Mouse (Mus musculus): ENCODE measurements around the gene Cmtm8. TPM values are rescaled to one million over a fixed set of nuclear protein-coding genes. Genes with fewer than 3 reads are reported as not detected.

Cmtm8 gene
- polyA plus RNA-seq, 1 experiment from 2014 or later, result 14.9 TPM

DNA sequence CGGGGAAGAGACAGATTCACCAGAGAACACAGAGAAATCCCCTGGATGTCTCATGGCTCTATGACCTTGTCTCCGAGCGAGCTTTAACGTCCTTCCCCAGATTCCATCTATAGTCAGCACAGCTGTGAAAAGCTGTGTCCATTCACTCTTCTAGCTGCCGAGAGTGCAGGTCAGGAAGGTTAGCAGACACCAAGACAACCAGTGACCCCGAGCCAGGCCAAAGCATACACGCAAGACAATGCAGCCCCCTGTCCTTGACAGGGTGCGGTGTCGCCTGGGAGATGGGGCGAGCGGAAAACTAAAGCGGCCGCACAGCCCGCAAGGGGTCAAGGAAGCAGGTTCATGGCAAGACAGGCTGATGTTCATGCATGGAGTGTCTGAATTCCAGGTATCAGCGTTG lies 42.7 kb downstream of the Cmtm8 start:
- Histone ChIP-seq H3K4me2 (no peak overlapping the region), H3K36me3 (no peaks in the 10 kb centered on the region), H3K4me3 (no peak overlapping the region), H3K9me3 (replicated peaks) (no peaks in the 10 kb centered on the region), H3K9ac (no peak overlapping the region), H3K4me1 (replicated peaks) (peaks cover 19% of the 10 kb centered on the region), H3K27ac (ENCODE audit: poor library complexity, severe bottlenecking) (no peak overlapping the region), H3K27me3 (replicated peaks) (no peaks in the 10 kb centered on the region)
- WGBS, result 53% methylated on average over 15 of the region's 15 CpGs
- no peak for ATAC-seq (ENCODE audit: insufficient number of reproducible peaks, low FRiP score)

DNA sequence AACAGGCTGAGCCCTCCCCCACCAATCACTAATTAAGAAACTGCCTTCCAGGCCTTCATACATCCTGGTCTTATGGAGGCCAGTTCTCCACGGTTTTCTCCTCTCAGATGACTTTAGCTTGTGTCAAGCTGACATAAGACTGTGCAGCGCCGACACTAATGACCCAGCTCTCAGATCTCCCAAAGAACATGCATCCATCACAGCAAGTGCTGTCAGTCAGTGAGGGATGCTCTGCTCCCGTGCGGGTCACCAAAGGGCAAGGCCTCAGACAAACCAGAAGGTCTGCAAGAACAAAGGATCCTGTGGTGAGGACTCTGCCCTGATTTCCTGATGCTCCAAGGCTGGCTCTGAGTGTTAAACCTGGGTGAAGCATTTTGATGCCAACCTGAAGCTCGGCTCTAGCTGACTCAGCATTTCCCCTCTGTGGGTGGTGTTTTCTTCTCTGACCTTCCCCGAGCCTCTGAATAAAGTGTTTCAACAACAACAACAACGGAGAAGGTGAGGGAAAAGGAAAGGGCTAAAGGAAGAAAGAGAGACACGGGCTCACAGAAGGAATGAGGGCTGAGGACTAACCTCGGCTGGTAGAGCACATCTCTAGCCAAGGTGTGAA lies 44.4 kb downstream of the Cmtm8 start:
- no peaks in the 10 kb centered on the region for H3K9me3 ChIP-seq (replicated peaks)
- 50% methylated on average over 10 of the region's 10 CpGs for WGBS
- H3K9ac ChIP-seq, result no peak overlapping the region
- no peak overlapping the region for H3K27ac ChIP-seq (ENCODE audit: poor library complexity, severe bottlenecking)
- no peaks in the 10 kb centered on the region for H3K36me3 ChIP-seq
- ATAC-seq (ENCODE audit: insufficient number of reproducible peaks, low FRiP score), result no peak
- no peak overlapping the region for H3K4me3 ChIP-seq
- H3K27me3 ChIP-seq (replicated peaks), result no peaks in the 10 kb centered on the region
- H3K4me2 ChIP-seq, result no peak overlapping the region
- H3K4me1 ChIP-seq (replicated peaks), result peaks cover 11% of the 10 kb centered on the region

DNA sequence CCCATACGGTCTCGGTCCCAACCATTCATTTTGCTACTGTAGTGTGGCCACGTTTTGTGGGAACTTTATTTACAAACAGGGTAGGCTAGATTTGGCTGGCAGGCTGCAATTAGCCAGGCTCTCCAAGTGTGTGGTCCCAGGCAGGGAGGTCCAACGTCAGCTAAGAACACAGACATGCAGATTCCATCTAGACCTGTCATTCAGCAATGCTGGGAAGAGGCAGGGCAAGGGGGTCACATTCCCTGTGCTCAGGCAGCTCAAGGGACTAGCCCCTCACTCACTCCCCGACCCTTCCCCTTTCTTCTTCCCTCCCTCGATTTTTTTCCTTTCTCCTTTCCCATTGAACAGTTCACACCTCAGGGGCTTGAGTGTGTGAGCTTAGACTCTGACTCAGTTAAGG lies 45.1 kb downstream of the Cmtm8 start:
- no peak overlapping the region for H3K4me2 ChIP-seq
- H3K27ac ChIP-seq (ENCODE audit: poor library complexity, severe bottlenecking), result no peak overlapping the region
- no peak overlapping the region for H3K4me3 ChIP-seq
- no peaks in the 10 kb centered on the region for H3K36me3 ChIP-seq
- peaks cover 9% of the 10 kb centered on the region for H3K4me1 ChIP-seq (replicated peaks)
- H3K27me3 ChIP-seq (replicated peaks), result no peaks in the 10 kb centered on the region
- H3K9me3 ChIP-seq (replicated peaks), result no peaks in the 10 kb centered on the region
- no peak for ATAC-seq (ENCODE audit: insufficient number of reproducible peaks, low FRiP score)
- H3K9ac ChIP-seq, result no peak overlapping the region
- WGBS, result 42% methylated on average over 6 of the region's 6 CpGs

DNA sequence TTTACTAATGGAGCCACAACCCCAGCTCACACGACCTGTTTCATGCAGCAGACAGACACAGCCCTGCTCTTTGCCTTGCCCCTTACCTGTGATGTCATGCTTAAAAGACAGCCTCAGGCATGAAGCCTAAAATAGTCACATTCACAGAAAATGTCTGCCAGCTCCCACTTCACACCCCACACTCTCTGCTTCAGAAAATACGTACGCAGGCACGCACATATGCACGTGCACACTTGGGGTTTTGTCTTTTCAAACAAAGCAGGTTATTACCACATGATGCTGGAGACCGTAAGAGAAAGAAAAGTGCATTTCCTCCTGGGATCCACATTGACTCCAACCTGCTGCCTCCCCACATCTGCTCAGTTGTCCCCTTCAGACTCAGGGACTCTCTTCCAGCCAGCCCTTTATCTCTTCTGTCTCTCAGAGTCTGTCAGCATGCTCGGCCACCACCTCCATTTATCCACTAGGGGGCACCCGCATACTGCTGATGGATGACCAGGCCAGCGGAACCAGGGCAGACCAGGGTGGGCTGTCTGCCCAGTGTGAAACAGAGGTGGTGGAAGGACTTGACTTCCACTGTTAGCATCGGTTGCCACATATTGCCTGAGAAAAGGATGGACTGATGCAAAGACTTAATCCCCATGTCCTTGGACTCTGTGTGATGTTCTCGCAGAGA lies 46.5 kb downstream of the Cmtm8 start:
- 53% methylated on average over 11 of the region's 11 CpGs for WGBS
- peaks cover 9% of the 10 kb centered on the region for H3K4me1 ChIP-seq (replicated peaks)
- peak; percentile 80 for ATAC-seq (ENCODE audit: insufficient number of reproducible peaks, low FRiP score)
- no peak overlapping the region for H3K4me2 ChIP-seq
- no peaks in the 10 kb centered on the region for H3K27me3 ChIP-seq (replicated peaks)
- H3K9ac ChIP-seq, result no peak overlapping the region
- no peak overlapping the region for H3K4me3 ChIP-seq
- H3K36me3 ChIP-seq, result no peaks in the 10 kb centered on the region
- no peaks in the 10 kb centered on the region for H3K9me3 ChIP-seq (replicated peaks)
- H3K27ac ChIP-seq (ENCODE audit: poor library complexity, severe bottlenecking), result no peak overlapping the region

DNA sequence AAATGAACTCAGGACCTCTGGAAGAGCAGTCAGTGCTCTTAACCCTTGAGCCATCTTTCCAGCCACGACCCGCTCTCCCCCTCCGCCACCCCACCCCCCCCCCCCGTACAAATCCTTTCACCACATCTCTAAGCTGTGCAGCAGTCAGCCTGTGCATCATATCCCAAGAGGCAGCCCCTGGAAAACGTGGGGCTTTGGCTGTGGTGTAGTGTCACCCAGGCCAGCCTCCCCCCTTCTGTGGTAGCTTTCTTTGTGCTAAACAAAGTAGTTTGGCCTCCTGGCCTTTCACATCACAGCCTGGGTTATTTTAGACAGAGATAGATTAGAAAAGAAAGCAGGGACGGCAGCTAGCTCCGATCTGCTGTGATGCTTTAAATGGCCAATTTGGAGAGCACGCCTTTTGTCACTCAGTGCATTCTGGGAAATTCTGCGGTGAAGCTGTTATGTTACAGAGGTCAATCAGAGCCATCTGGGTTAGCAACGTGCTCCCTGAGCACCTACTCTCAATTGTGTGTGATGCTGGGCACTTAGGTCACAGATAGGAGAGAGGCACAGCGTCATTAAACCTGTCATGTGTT lies 47.4 kb downstream of the Cmtm8 start:
- no peaks in the 10 kb centered on the region for H3K36me3 ChIP-seq
- ATAC-seq (ENCODE audit: insufficient number of reproducible peaks, low FRiP score), result no peak
- H3K4me1 ChIP-seq (replicated peaks), result peaks cover 9% of the 10 kb centered on the region

DNA sequence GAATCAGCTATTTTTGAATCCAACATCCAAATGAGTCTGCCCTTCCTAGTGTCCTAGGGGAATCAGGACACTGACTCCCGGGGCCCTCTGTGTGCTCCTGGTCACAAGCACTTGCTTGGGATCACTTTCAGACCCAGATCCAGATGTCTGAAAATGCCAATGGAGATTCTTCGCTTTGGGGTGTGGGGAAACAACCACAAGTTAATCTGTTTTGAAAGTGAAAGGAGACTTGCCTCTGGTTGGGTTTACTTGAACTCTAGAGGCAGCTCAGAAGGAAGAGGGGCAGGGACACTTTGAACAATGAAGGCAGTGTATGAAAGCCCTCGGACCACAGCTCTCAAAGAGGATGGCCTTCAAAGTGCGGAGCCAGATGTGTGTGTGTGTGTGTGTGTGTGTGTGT lies 49.5 kb downstream of the Cmtm8 start:
- ATAC-seq (ENCODE audit: insufficient number of reproducible peaks, low FRiP score), result no peak
- Histone ChIP-seq H3K9ac (no peak overlapping the region), H3K27ac (ENCODE audit: poor library complexity, severe bottlenecking) (no peak overlapping the region), H3K4me2 (no peak overlapping the region), H3K4me1 (replicated peaks) (peaks cover 9% of the 10 kb centered on the region), H3K4me3 (no peak overlapping the region), H3K27me3 (replicated peaks) (no peaks in the 10 kb centered on the region), H3K9me3 (replicated peaks) (no peaks in the 10 kb centered on the region), H3K36me3 (no peaks in the 10 kb centered on the region)
- 76% methylated on average over 4 of the region's 4 CpGs for WGBS

More for the DNA sequence above, 47.4 kb downstream of the Cmtm8 start:
- Histone ChIP-seq H3K4me2 (0 out of 2 replicates have a peak overlapping the region, but pooled peaks have one; percentile 15), H3K27ac (ENCODE audit: poor library complexity, severe bottlenecking) (no peak overlapping the region), H3K9ac (no peak overlapping the region), H3K4me3 (no peak overlapping the region), H3K27me3 (replicated peaks) (no peaks in the 10 kb centered on the region), H3K9me3 (replicated peaks) (no peaks in the 10 kb centered on the region)
- WGBS, result 29% methylated on average over 11 of the region's 11 CpGs

DNA sequence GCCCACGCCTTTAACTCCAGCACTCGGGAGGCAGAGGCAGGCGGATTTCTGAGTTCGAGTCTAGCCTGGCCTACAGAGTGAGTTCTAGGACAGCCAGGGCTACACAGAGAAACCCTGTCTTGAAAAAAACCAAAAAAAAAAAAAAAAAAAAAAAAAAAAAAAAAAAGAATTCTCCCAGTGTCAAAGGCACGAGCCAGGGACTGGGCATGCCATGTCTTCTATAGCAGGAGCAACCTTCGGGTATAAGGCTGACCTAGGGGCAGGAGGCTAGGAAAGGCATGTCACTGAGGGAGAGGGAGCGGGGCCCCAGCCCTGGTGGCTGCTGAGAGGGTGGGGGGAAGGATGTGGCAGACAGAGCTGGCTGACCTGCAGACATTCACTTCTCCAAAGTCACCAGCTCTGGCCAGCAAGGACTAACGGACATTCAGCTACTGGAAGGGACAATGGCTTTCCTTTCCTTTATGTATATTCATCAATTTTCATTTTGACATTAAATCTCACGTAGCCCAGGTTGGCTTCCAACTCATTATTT lies 50.1 kb downstream of the Cmtm8 start:
- no peak overlapping the region for H3K27ac ChIP-seq (ENCODE audit: poor library complexity, severe bottlenecking)
- H3K4me3 ChIP-seq, result no peak overlapping the region
- no peaks in the 10 kb centered on the region for H3K27me3 ChIP-seq (replicated peaks)
- no peaks in the 10 kb centered on the region for H3K36me3 ChIP-seq
- H3K4me2 ChIP-seq, result no peak overlapping the region
- whole genome bisulfite sequencing, result 84% methylated on average over 9 of the region's 9 CpGs
- H3K9ac ChIP-seq, result no peak overlapping the region
- H3K4me1 ChIP-seq (replicated peaks), result peaks cover 9% of the 10 kb centered on the region
- H3K9me3 ChIP-seq (replicated peaks), result no peaks in the 10 kb centered on the region
- ATAC-seq (ENCODE audit: insufficient number of reproducible peaks, low FRiP score), result no peak

DNA sequence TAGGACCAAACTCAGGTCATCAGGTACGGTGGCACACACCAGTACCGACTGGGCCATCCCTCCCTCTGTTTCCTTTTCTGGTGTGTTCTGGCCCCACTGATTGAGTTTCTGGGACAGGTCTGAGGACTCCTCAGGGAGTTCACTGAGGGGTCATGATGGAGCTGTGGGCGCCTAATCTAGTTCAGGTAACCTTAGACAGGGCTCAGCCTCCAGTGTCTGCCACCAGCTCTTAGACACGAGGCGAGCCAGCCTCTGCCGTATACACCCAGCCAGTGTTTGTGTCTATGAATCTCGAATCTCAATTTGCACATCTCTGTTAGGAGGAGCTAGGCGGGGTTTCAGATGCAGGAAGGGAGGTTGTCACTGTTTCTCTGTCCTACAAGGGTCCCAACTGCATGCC lies 54.0 kb downstream of the Cmtm8 start:
- no peak for ATAC-seq (ENCODE audit: insufficient number of reproducible peaks, low FRiP score)
- no peak overlapping the region for H3K9ac ChIP-seq
- no peak overlapping the region for H3K27ac ChIP-seq (ENCODE audit: poor library complexity, severe bottlenecking)
- H3K27me3 ChIP-seq (replicated peaks), result no peaks in the 10 kb centered on the region
- peaks cover 4% of the 10 kb centered on the region; the same call in 1 of the 2 replicates for H3K9me3 ChIP-seq (replicated peaks)
- H3K4me1 ChIP-seq (replicated peaks), result peaks cover 8% of the 10 kb centered on the region
- no peak overlapping the region for H3K4me3 ChIP-seq
- 78% methylated on average over 8 of the region's 8 CpGs for WGBS
- H3K36me3 ChIP-seq, result no peaks in the 10 kb centered on the region
- no peak overlapping the region for H3K4me2 ChIP-seq

DNA sequence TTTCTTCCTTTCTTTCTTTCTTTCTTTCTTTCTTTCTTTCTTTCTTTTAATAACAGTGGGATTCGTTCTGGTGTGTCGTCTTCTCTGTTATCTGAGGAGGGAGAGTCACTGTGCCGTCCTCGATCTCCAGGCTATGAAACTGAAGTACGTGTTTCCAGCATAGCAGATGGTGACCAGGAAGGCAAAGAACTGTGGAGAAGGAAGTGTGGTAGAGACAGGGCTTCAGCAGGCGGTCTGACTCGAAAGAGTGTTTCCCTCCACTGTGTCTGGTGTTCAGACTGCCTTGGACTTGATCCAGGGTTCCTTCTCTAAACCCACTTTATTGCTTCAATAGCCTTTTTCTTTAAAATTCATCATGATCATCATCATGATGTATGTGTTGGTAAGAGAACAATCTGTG lies 54.4 kb downstream of the Cmtm8 start:
- H3K9ac ChIP-seq, result no peak overlapping the region
- H3K4me1 ChIP-seq (replicated peaks), result peaks cover 8% of the 10 kb centered on the region
- H3K4me2 ChIP-seq, result no peak overlapping the region
- H3K27ac ChIP-seq (ENCODE audit: poor library complexity, severe bottlenecking), result no peak overlapping the region
- no peak for ATAC-seq (ENCODE audit: insufficient number of reproducible peaks, low FRiP score)
- H3K27me3 ChIP-seq (replicated peaks), result no peaks in the 10 kb centered on the region
- no peak overlapping the region for H3K4me3 ChIP-seq
- WGBS, result 63% methylated on average over 7 of the region's 7 CpGs
- peaks cover 4% of the 10 kb centered on the region; the same call in 1 of the 2 replicates for H3K9me3 ChIP-seq (replicated peaks)
- H3K36me3 ChIP-seq, result no peaks in the 10 kb centered on the region

DNA sequence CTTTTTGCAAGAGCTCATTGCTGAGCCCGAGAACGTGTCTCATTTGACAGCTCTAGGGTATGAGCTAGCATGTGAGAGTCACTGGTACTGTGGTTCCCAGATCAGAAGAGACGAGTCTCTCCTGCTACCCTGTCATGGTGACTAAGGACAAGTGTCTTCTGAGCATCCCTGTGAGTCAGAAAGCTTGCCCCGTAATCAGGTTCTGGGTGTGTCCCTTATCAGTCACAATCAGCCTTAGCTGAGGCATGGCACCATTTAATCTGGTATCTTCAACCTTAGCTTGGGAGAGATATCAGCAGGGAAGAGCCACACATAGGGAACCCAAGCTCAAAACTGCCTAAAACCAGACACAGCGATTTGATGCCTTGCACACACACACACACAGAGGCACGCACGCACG lies 55.3 kb downstream of the Cmtm8 start:
- H3K4me1 ChIP-seq (replicated peaks), result peaks cover 8% of the 10 kb centered on the region
- WGBS, result 75% methylated on average over 8 of the region's 8 CpGs
- no peaks in the 10 kb centered on the region for H3K27me3 ChIP-seq (replicated peaks)
- H3K4me2 ChIP-seq, result no peak overlapping the region
- H3K36me3 ChIP-seq, result no peaks in the 10 kb centered on the region
- H3K9me3 ChIP-seq (replicated peaks), result peaks cover 4% of the 10 kb centered on the region; the same call in 1 of the 2 replicates
- H3K27ac ChIP-seq (ENCODE audit: poor library complexity, severe bottlenecking), result no peak overlapping the region
- ATAC-seq (ENCODE audit: insufficient number of reproducible peaks, low FRiP score), result no peak
- no peak overlapping the region for H3K9ac ChIP-seq
- H3K4me3 ChIP-seq, result no peak overlapping the region

DNA sequence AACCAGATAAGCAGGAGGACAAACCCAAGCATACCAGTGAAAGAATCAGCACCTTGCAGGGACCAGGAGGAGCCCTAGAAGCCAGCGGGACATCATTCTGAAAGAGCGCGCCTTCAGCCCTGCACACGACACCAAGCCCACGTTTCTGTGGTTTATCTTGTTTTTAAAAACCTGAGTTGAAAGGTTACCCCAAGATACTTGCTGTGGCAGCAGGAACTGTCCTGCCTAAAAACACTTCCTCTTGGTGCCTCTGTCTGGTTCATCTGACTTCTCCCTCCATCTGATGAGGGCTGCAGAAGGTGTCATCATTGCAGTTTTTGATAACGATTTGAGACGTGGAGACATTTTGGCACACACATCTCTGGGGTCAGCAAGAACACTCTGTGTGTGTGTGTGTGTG lies 56.2 kb downstream of the Cmtm8 start:
- H3K36me3 ChIP-seq, result no peaks in the 10 kb centered on the region
- peaks cover 4% of the 10 kb centered on the region; the same call in 1 of the 2 replicates for H3K9me3 ChIP-seq (replicated peaks)
- 79% methylated on average over 7 of the region's 7 CpGs for WGBS
- no peak for ATAC-seq (ENCODE audit: insufficient number of reproducible peaks, low FRiP score)
- no peak overlapping the region for H3K4me2 ChIP-seq
- no peak overlapping the region for H3K9ac ChIP-seq
- H3K27me3 ChIP-seq (replicated peaks), result no peaks in the 10 kb centered on the region
- H3K4me1 ChIP-seq (replicated peaks), result peaks cover 8% of the 10 kb centered on the region
- H3K4me3 ChIP-seq, result no peak overlapping the region
- no peak overlapping the region for H3K27ac ChIP-seq (ENCODE audit: poor library complexity, severe bottlenecking)
